Mouse (Mus musculus) mouse trophoblast stem cell (cell line): ENCODE measurements around the gene Selenok.

ENCODE experiments used
- in situ Hi-C, 2 experiments: fragments of 300-500 bp; cut with MseI, MboI; formaldehyde crosslinking; loops; 2 replicates in 1 of 2; 3 replicates in 1 of 2; pipeline ENCODE4 v1.15.1; 2025

Gene Selenok

DNA sequence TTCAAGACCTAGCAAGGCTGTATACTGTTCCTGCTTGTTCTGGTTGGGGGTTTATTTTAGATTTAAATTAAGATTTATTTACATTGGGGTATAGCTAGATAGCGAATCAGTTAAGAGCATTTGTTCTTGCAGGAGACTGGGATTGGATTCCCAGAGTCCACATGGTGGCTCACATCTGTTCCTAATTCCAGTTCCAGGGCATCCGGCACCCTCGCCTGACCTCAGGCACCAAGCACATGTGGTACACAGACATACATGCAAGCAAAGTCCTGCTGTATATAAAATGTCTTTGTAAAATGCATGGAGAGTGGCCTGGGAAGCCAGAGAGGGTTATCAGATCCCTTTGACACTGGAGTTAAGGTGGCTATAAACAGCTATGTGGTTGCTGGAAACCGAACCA, 26.9 kb downstream of the Selenok start:
- in situ Hi-C loops: no loop called here

DNA sequence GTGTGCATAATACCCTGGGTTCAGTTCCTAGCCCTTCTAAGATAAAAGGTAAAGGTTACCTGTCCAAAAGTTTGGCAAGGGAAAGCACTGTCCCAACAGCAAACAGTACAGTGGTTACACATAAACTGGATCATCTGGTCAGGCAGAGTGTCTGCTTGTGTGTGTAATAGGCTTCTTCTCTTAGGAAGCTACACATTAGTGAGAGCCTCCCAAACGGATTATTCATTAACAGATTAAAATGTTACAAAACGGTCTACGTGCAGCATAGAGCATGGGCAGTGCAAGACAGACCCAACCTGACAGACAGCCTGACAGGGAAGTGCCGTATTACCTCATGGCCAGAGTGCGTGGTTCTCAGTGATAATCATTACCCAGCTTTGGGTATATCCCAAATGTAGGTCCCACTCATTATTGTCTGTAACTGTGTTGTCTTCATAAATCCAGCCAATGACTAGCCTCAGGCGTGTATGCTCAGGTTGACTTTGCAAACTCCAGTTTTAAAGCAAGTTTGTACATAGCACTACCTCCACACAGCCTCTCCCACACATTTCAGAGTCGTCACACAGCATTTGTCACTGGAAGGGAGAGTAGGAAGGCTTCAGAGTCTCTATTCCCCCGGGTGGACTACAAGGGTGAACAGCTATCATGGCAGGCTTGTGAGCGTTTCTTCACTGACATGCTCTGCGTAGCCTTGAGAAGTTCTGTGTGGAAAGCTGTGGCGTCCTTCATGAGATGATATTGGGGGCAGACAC, 28.1 kb downstream of the Selenok start:
- in situ Hi-C loops: no loop called here

DNA sequence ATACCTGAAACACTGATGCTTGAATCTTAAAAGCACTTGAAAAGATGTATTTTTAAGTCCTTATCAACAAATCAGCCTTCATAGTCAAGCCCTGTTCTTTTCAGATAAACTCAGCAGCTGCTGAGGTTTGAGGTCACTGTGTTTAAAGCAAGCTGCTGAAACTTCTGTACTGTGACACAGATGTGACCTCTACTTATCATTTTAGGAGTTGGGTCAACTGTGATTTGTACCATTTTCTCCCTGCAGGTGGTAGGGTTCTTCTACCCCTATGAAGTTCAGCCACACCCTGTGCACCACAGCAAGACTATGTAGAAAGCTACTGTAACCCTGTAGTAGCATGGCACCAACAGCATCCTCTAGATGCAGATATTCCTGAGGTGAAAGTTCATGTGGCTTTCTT, 29.2 kb downstream of the Selenok start:
- in situ Hi-C loops: no loop called here

DNA sequence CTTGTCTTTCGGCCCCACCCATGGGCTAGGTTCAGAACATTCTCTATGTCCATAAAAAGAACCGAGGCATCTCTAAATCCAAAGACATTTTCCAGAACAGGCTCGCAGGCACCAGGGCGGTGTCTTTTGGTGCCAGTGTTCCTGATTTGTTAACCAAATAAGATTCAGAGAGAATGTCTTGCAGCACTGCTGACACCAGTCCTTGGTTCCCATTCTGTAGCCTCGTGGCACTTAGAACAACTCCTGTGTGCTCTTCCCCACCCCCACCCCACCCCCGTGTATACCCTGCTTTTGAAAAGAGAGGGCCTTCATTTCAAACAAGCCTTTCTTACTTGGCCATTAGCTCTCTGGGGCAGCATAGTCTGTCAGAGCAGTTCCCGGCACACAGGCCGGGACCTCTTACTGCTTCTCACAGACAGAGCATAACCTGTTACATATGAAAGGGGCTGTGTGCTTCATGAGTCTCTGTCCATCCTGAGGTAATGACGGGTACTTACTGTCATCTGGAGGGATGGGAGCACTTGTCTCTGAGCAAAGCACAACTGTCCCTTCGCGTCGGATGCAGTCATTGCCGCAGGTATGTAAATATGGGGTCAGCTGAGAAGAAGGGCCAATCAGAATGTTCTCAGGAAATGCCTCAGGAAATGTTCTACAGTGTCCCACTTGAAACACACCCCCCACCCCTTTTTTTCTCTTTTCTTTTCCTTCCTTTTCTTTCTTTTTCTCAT, 30.8 kb downstream of the Selenok start:
- in situ Hi-C loops: no loop called here

- in situ Hi-C loops: no loop called here
Observed at GRCm38 (mm10) chr14:29999475-29999811, 31.3 kb downstream of the Selenok start.

DNA sequence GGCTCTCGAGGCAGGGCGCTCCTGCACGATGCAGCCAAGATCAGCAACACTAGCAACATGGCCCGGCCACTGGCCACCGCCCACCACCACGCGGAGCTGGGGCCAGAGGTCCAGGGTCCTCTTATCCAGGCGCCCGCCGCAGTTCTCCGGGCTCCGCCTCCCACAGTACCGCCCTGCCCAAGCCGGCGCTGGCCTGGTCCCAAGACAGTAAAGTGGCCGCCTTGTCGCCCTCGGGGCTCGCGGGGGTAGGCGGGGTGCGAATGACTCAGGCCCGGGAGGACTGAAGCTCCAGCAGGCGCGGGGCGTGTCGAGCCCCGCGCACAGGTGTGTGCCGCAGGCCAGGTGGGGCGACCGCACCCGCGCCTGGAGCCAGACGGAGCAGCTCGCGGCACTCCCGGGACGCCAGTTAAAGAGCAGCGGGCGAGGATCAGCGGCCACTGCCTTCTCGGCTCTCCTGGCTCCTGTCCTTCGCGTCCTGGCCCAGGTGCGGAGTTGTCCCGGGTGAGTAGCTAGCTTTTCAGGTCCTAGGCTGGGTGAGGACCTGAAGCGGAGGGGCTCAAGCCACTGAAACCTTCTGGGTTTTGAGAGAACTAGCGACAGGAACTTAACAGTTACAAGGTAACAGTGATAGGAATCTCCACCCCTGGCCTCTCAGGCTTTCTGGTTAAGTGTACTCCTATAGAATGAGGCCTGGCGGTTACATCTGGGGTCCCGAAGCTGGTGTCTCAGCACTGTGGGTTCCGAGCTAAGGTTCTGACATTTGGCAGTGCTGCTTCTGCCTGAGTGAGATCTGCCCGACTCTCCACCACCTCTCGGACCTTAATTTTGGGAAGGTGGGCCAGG, 40.8 kb downstream of the Selenok start, which contains the start of the genes Il17rb and Chdh:
Gene Il17rb (minus strand): TSS at position 164 of the 843 bp plus-strand sequence.
Gene Chdh (plus strand): TSS at position 291 of the 843 bp plus-strand sequence.
- in situ Hi-C loops: no loop called here

DNA sequence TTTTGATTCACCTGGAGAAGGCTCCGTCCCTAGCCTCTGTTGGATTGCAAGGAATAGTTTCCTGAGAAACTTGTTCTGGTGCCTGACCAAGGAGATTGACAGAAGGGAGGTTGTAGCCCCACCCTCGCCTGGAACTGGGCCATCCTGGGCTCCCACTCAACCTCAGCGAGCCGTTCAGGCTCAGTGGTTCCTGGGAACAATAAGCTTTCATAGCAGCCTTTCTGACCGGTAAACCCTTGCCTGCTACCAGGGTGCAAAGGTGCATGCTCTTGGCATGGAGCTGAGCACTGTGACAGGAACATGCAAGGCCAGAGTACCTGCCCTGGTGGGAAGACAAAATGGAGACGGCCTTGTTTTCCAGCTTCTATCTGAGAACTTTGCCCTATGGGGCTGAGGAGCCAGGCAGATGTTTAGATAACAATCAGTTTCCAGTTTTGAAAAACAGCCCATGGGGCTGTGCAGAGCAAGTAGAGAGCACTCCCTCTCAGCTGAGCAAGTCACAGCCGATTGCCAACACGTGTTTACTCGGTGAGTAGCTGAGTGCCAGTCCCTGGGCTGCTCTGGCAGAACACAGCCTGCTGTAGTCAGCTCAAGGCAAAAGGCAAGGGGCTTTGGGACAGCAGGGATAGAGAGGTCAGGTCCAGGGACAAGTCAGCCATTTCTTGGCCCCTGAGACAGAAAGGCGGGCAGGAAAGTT, 41.9 kb downstream of the Selenok start:
- in situ Hi-C loops: no loop called here

DNA sequence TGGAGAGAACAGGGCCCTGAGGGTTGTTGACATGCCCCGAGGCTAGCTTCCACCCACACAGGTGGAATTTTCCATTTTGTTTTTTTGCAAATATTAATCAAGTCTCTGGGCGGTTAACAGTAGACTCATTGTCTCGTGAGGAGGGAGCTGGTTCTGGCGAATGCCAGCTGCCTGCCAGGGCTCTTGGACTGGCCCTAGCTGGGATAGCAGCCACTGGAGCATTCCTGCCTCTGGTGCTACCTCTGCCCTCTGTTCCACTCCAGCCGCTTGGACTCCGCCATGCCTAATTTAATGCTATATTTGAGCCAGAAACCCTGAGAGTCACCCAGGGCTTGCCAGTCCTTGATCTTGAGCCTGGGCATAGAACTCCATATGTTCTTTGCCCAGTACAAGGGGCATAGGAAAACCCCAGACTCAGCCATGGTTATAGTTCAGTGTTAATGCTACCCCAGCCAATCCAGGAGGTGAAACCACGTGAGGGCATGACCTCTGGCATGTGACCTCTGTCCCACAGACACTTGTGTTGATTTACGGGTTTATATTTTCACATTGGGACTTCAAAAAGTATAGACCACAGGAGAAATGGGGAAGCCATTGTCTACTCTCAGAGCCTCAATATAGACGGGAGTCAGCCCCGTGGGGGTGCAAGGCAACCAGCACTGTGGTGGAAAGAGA, 43.9 kb downstream of the Selenok start:
- in situ Hi-C loops: no loop called here

DNA sequence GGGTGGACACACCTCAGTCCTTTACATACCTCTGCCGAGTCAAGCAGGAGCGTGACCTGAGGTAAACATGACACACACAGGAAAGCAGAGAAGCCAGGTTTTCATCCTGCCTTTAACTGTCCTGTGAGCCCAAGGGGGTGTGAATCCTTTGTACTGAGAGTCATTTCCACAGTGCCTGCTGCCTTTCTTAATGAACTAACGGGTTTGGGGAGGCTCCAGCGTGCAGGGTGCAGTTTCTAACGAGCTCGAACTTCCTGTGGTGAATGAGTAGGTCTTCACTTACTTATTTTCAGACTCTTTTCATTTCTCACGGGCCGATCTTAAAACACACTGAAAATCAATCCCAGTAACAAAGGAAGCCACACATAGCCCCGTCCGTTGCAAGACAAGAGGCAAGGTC, 46.4 kb downstream of the Selenok start:
- in situ Hi-C loops: no loop called here

DNA sequence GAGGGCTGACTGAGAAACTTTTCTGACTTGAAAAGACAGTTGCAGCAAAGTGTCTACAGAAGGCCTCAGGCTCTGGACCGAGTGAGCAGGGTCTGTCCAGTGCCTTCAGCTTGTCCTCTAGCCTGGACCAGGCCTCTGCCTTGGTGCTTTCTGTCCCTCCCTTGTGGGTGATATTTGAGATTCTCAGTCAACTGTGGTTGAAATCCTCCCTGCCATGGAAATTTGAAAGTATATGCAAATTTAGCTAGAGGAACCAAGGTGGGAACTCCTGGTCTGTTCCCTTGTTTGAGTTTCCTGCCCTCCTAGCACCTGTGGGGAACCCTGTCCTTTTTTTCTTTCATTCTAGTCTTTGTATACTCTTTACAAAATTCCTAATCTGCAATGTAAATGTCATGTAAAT, 46.9 kb downstream of the Selenok start:
- in situ Hi-C loops: no loop called here

DNA sequence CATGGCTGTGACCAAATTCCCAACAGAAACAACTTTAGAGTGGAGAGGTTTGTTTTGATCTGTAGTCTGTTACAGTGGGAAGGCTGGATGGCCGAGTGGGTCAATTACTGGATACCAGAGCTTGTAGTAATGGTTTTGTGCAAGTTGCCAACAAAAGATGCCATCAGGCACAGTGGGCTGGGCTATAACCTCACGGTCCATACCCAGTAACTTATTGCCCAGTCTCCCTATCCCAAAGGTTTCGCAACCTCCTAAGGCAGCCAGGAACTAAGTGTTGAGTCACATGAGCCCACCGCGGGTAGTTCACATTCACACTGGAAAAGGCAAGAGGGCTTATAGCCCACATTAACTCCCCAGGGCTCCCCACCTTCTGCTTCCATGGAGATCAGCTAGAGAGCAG, 48.6 kb downstream of the Selenok start:
- in situ Hi-C loops: no loop called here

DNA sequence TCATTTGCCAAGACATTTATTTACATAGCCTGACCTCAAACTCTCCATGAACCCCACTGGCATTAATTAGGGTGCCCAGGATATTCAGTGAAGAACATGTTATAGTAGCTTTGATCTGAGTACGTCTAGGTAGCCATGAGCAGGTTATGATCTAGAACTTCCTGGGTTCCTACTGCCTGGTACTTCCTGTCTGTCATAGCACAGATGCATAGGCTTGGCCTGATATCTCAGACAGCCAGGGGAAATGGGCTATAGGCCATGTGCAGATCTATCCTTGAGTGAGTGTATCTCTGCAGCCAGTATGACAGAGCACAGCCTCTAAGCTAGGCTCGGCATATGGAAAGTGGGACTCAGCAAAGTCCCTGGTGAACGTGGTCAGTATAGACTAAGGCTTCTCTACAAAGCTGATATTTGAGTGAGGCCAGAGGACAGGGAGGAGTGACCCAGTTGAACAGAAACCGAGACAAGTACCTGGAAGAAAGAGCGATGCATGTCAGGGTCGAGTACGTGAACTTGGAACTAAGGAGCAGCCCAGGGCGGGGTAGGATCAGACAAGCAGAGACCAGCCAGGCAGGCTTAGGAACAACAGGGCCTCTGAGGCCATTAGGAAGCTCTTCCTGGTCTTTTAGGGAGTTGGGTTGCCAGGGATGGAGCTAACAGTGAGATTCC, 49.8 kb downstream of the Selenok start:
- in situ Hi-C loops: no loop called here

GRCm38 (mm10) chr14:30018463-30018801, 50.3 kb downstream of the Selenok start:
- in situ Hi-C loops: no loop called here

DNA sequence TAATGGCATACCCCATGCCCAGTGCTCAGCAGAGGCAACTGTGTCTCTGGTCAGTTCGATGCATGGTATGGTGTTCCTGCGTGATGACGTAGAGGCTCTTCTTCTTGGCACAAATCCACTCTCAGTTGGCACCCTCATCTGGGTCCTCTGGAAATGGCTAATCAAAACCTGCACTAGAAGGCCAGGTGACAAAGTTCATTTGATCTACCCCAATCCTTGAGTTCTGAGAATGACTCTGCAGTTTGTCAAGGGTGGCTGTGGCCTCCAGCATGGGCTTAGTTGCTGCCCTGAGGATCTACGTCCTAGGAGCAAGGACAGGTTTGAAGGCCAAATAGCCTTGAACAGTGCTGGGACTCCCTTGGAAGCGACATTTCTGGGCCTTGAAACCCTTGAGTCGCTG, 50.7 kb downstream of the Selenok start:
- in situ Hi-C loops: no loop called here

- in situ Hi-C loops: no loop called here
Observed at GRCm38 (mm10) chr14:30019375-30019774, 51.3 kb downstream of the Selenok start.

GRCm38 (mm10) chr14:30019792-30020575, 51.9 kb downstream of the Selenok start:
- in situ Hi-C loops: no loop called here

- in situ Hi-C loops: no loop called here
Observed at GRCm38 (mm10) chr14:30022471-30022870, 54.4 kb downstream of the Selenok start.

- in situ Hi-C loops: no loop called here
Observed at GRCm38 (mm10) chr14:30024387-30024786, 56.3 kb downstream of the Selenok start.
